Mouse (Mus musculus) retina, postnatal 1 day (tissue): ENCODE data around the gene Mrpl19.
A peak's percentile ranks its signal among the peaks of the same experiment; 100 is the strongest.

Experiments used
- DNase-seq: peaks from one replicate; pipeline ENCODE4 v3.0.0-alpha.2; 2012

Mrpl19 gene

GRCm38 (mm10) chr6:81924304-81924703 lies 41.5 kb downstream of the Mrpl19 start:
- peak; percentile 11 for DNase-seq

GRCm38 (mm10) chr6:81923523-81924142 lies 42.1 kb downstream of the Mrpl19 start, which contains the start of gene Gcfc2:
Gene Gcfc2 (plus strand): TSS chr6:81923669.
- peak; percentile 94 for DNase-seq

- no peak for DNase-seq
Observed at GRCm38 (mm10) chr6:81912177-81912576, 53.6 kb downstream of the Mrpl19 start.

GRCm38 (mm10) chr6:81911713-81912112 lies 54.0 kb downstream of the Mrpl19 start:
- DNase-seq: peak; percentile 3

- DNase-seq: no peak
Observed at GRCm38 (mm10) chr6:81911244-81911643, 54.5 kb downstream of the Mrpl19 start.

GRCm38 (mm10) chr6:81910302-81910855 lies 55.4 kb downstream of the Mrpl19 start:
- no peak for DNase-seq
